Mouse (Mus musculus): Measurements from ENCODE around the gene Slc16a9.

DNA sequence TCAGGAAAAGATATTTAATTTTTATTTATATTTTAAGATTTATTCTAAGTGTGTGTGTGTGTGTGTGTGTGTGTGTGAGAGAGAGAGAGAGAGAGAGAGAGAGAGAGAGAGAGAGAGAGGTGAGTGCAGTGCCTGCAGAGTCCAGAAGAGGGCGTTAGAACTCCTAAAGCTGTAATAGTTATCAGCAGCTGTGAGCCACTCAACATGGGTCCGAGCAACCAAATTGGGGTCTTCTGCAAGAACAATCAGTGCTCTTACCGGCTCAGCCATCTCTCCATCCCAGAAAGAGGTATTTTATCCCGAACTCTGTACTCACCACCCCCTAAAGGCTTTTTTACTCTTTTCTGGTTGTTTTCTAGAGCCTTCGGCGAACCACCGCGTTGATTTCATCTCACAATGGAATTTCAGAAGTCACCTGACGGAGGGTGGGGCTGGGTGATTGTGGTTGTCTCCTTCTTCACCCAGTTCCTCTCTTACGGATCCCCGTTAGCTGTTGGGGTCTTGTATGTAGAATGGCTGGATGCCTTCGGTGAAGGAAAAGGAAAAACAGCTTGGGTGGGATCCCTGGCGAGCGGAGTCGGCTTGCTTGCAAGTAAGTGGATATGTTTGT, 10.8 kb downstream of the Slc16a9 start:
- TF ChIP-seq CTCF (IDR thresholded peaks at IDR 0.05; ENCODE audit: extremely low read depth, insufficient read depth, insufficient read length, insufficient replicate concordance) (no peak), POLR2A (IDR thresholded peaks at IDR 0.05; ENCODE audit: low read depth, low read length) (no peak)

All from spleen, adult 2 months (tissue).